Mouse (Mus musculus): ENCODE data around the gene Pnck. TPM values are rescaled to one million over a fixed set of nuclear protein-coding genes. Genes with fewer than 3 reads are reported as not detected.

Gene Pnck
- polyA plus RNA-seq, 2 experiments = 20.9 to 27.4 TPM

DNA sequence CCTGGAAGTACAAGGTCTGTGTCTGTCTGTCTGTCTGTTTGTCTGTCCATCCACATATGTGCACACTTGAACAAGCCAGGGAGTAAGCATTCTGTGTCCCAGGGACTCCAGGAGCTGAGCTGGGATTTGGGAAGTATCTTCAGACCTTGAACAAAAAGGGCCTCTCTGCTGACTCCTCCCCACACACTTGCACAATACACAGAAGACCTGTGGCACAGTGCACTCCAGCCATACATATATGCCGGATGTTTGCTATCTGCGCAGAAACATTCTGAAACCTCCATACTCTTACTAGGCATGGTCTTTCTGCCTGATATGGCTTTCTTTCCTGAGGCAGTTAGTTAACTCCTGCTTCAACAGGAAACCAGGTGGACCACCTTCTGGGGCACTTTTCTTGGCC, 40.0 kb downstream of the Pnck start:
- H3K27me3 ChIP-seq (ENCODE audit: control insufficient read depth, insufficient read depth, low read length) = no peaks in the 10 kb centered on the region
- H3K4me1 ChIP-seq (ENCODE audit: control insufficient read depth, insufficient read depth, low read length) = no peaks in the 10 kb centered on the region
- WGBS = 83% methylated on average over 2 of the region's 2 CpGs
- no peaks in the 10 kb centered on the region for H3K36me3 ChIP-seq (ENCODE audit: control insufficient read depth, insufficient read depth, low read length)
- ATAC-seq (ENCODE audit: low FRiP score, low read depth) (no peak), DNase-seq (ENCODE audit: low spot score) (no peak)
- H3K9ac ChIP-seq (ENCODE audit: low read depth, low read length, severe bottlenecking) = no peak overlapping the region
- no peaks in the 10 kb centered on the region for H3K9me3 ChIP-seq (ENCODE audit: control insufficient read depth, low read length)
- no peak overlapping the region for H3K4me2 ChIP-seq (replicated peaks; ENCODE audit: low read depth, low read length, severe bottlenecking)
- no peak for TF ChIP-seq POLR2A (IDR thresholded peaks at IDR 0.05; ENCODE audit: borderline replicate concordance, extremely low read depth, insufficient read depth, insufficient read length)
- no peak overlapping the region for H3K27ac ChIP-seq (replicated peaks; ENCODE audit: low read depth, low read length)
- H3K4me3 ChIP-seq (replicated peaks; ENCODE audit: low read length) = no peak overlapping the region

- Histone ChIP-seq H3K27me3 (ENCODE audit: control insufficient read depth, insufficient read depth, low read length) (no peaks in the 10 kb centered on the region), H3K4me3 (replicated peaks; ENCODE audit: low read length) (no peak overlapping the region), H3K9me3 (ENCODE audit: control insufficient read depth, low read length) (no peaks in the 10 kb centered on the region), H3K4me2 (replicated peaks; ENCODE audit: low read depth, low read length, severe bottlenecking) (no peak overlapping the region), H3K36me3 (ENCODE audit: control insufficient read depth, insufficient read depth, low read length) (no peaks in the 10 kb centered on the region), H3K4me1 (ENCODE audit: control insufficient read depth, insufficient read depth, low read length) (no peaks in the 10 kb centered on the region), H3K27ac (replicated peaks; ENCODE audit: low read depth, low read length) (no peak overlapping the region), H3K9ac (ENCODE audit: low read depth, low read length, severe bottlenecking) (no peak overlapping the region)
- DNase-seq (ENCODE audit: low spot score) (no peak), ATAC-seq (ENCODE audit: low FRiP score, low read depth) (no peak)
- no peak for TF ChIP-seq POLR2A (IDR thresholded peaks at IDR 0.05; ENCODE audit: borderline replicate concordance, extremely low read depth, insufficient read depth, insufficient read length)
Observed at GRCm38 (mm10) chrX:73619401-73619800, 40.5 kb downstream of the Pnck start.

DNA sequence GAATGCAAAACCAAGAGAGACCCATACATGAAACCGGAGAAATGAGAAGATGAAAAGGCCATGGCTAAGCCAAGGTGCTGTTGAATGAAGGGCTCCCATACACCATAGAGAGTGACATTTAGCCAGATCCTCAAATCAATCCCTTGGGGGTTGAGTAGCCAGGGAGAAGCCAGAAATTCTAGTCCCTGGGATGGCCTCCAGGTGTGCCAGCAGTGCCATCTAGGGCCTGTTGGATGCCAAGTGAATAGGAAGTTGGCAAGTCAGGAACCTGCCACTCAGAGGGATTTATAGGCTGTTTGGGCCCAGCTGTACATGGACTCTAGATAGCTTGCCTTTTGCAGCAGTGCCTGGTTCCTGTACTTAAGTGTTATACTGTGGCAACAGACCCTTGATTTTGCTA, 44.0 kb downstream of the Pnck start:
- DNase-seq (ENCODE audit: low spot score) (no peak), ATAC-seq (ENCODE audit: low FRiP score, low read depth) (no peak)
- no peaks in the 10 kb centered on the region for H3K4me1 ChIP-seq (ENCODE audit: control insufficient read depth, insufficient read depth, low read length)
- H3K27me3 ChIP-seq (ENCODE audit: control insufficient read depth, insufficient read depth, low read length) = no peaks in the 10 kb centered on the region
- no peak overlapping the region for H3K27ac ChIP-seq (replicated peaks; ENCODE audit: low read depth, low read length)
- WGBS = 93% methylated on average over 1 of the region's 1 CpGs
- no peak overlapping the region for H3K4me3 ChIP-seq (replicated peaks; ENCODE audit: low read length)
- TF ChIP-seq POLR2A (IDR thresholded peaks at IDR 0.05; ENCODE audit: borderline replicate concordance, extremely low read depth, insufficient read depth, insufficient read length) = no peak
- H3K9me3 ChIP-seq (ENCODE audit: control insufficient read depth, low read length) = no peaks in the 10 kb centered on the region
- H3K9ac ChIP-seq (ENCODE audit: low read depth, low read length, severe bottlenecking) = no peak overlapping the region
- no peaks in the 10 kb centered on the region for H3K36me3 ChIP-seq (ENCODE audit: control insufficient read depth, insufficient read depth, low read length)
- no peak overlapping the region for H3K4me2 ChIP-seq (replicated peaks; ENCODE audit: low read depth, low read length, severe bottlenecking)

DNA sequence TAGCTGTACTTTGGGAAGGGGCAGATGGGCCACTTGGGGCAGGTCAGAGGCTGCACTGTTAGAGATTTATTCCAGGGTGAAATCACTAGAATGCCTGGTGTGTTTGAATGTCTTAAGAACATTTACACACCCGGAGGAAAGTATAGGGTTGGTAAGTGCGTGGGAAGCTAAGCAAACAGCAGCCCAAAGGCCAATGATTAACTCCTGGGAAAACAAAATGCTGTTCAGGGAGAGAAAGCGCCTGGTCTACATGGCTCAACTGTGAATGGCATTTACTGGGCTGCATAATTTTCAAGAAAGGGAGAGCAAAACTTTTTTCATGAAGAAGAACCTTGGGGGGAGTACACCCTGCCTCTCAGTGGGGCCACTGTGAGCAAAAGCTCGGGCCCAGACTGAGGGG, 46.3 kb downstream of the Pnck start:
- H3K4me3 ChIP-seq (replicated peaks; ENCODE audit: low read length) = no peak overlapping the region
- H3K36me3 ChIP-seq (ENCODE audit: control insufficient read depth, insufficient read depth, low read length) = no peaks in the 10 kb centered on the region
- H3K27ac ChIP-seq (replicated peaks; ENCODE audit: low read depth, low read length) = no peak overlapping the region
- TF ChIP-seq POLR2A (IDR thresholded peaks at IDR 0.05; ENCODE audit: borderline replicate concordance, extremely low read depth, insufficient read depth, insufficient read length) = no peak
- H3K9ac ChIP-seq (ENCODE audit: low read depth, low read length, severe bottlenecking) = no peak overlapping the region
- no peaks in the 10 kb centered on the region for H3K4me1 ChIP-seq (ENCODE audit: control insufficient read depth, insufficient read depth, low read length)
- H3K9me3 ChIP-seq (ENCODE audit: control insufficient read depth, low read length) = no peaks in the 10 kb centered on the region
- ATAC-seq (ENCODE audit: low FRiP score, low read depth) (no peak), DNase-seq (ENCODE audit: low spot score) (no peak)
- H3K27me3 ChIP-seq (ENCODE audit: control insufficient read depth, insufficient read depth, low read length) = no peaks in the 10 kb centered on the region
- 76% methylated on average over 4 of the region's 4 CpGs for WGBS
- H3K4me2 ChIP-seq (replicated peaks; ENCODE audit: low read depth, low read length, severe bottlenecking) = no peak overlapping the region

Other genes starting within 250 kb of the Pnck start
- gene Zfp92, start 249.0 kb downstream of the Pnck start, polyA plus RNA-seq (2012; rRNA removed) = 0.35 and 0.49 TPM in 2 replicates
- 0.12 and 0.25 TPM in 2 replicates for gene Zfp92, start 249.0 kb downstream of the Pnck start, polyA plus RNA-seq (2014; fragmentation: Nextera tagmentation; extraction: Ambion mirVana)
- 0.83 and 0.87 TPM in 2 replicates for gene Trex2, start 224.8 kb downstream of the Pnck start, polyA plus RNA-seq (2012; rRNA removed)
- 0.93 and 0.99 TPM in 2 replicates for gene Trex2, start 224.8 kb downstream of the Pnck start, polyA plus RNA-seq (2014; fragmentation: Nextera tagmentation; extraction: Ambion mirVana)
- 39.6 and 48.7 TPM in 2 replicates for gene Haus7, start 201.1 kb downstream of the Pnck start, polyA plus RNA-seq (2012; rRNA removed)
- gene Haus7, start 201.1 kb downstream of the Pnck start, polyA plus RNA-seq (2014; fragmentation: Nextera tagmentation; extraction: Ambion mirVana) = 56.1 and 61.6 TPM in 2 replicates
- 399 and 527 TPM in 2 replicates for gene Bgn, start 176.5 kb downstream of the Pnck start, polyA plus RNA-seq (2012; rRNA removed)
- gene Bgn, start 176.5 kb downstream of the Pnck start, polyA plus RNA-seq (2014; fragmentation: Nextera tagmentation; extraction: Ambion mirVana) = 223 and 226 TPM in 2 replicates
- gene Atp2b3, start 157.0 kb downstream of the Pnck start, polyA plus RNA-seq (2012; rRNA removed) = 0.77 and 0.79 TPM in 2 replicates
- 0.64 and 0.65 TPM in 2 replicates for gene Atp2b3, start 157.0 kb downstream of the Pnck start, polyA plus RNA-seq (2014; fragmentation: Nextera tagmentation; extraction: Ambion mirVana)
- 10.9 and 13.9 TPM in 2 replicates for gene Dusp9, start 20.7 kb downstream of the Pnck start, polyA plus RNA-seq (2012; rRNA removed)
- gene Dusp9, start 20.7 kb downstream of the Pnck start, polyA plus RNA-seq (2014; fragmentation: Nextera tagmentation; extraction: Ambion mirVana) = 2.4 and 5.0 TPM in 2 replicates
- gene Slc6a8, start 13.0 kb upstream of the Pnck start, polyA plus RNA-seq (2012; rRNA removed) = 71.9 and 98.9 TPM in 2 replicates
- gene Slc6a8, start 13.0 kb upstream of the Pnck start, polyA plus RNA-seq (2014; fragmentation: Nextera tagmentation; extraction: Ambion mirVana) = 11.9 and 12.5 TPM in 2 replicates
- gene Bcap31, start 56.1 kb upstream of the Pnck start, polyA plus RNA-seq (2012; rRNA removed) = 82.5 and 97.4 TPM in 2 replicates
- gene Bcap31, start 56.1 kb upstream of the Pnck start, polyA plus RNA-seq (2014; fragmentation: Nextera tagmentation; extraction: Ambion mirVana) = 235 and 239 TPM in 2 replicates
- 20.2 and 25.3 TPM in 2 replicates for gene Abcd1, start 56.5 kb upstream of the Pnck start, polyA plus RNA-seq (2012; rRNA removed)
- gene Abcd1, start 56.5 kb upstream of the Pnck start, polyA plus RNA-seq (2014; fragmentation: Nextera tagmentation; extraction: Ambion mirVana) = 15.2 and 16.8 TPM in 2 replicates
- 1.9 and 2.7 TPM in 2 replicates for gene Plxnb3, start 97.0 kb upstream of the Pnck start, polyA plus RNA-seq (2012; rRNA removed)
- gene Plxnb3, start 97.0 kb upstream of the Pnck start, polyA plus RNA-seq (2014; fragmentation: Nextera tagmentation; extraction: Ambion mirVana) = 0.62 and 0.82 TPM in 2 replicates
- 46.4 and 48.0 TPM in 2 replicates for gene Srpk3, start 114.3 kb upstream of the Pnck start, polyA plus RNA-seq (2012; rRNA removed)
- gene Srpk3, start 114.3 kb upstream of the Pnck start, polyA plus RNA-seq (2014; fragmentation: Nextera tagmentation; extraction: Ambion mirVana) = 22.2 and 31.0 TPM in 2 replicates
- 366 and 388 TPM in 2 replicates for gene Idh3g, start 126.8 kb upstream of the Pnck start, polyA plus RNA-seq (2012; rRNA removed)
- 217 and 220 TPM in 2 replicates for gene Idh3g, start 126.8 kb upstream of the Pnck start, polyA plus RNA-seq (2014; fragmentation: Nextera tagmentation; extraction: Ambion mirVana)
- 284 and 305 TPM in 2 replicates for gene Ssr4, start 126.9 kb upstream of the Pnck start, polyA plus RNA-seq (2012; rRNA removed)
- gene Ssr4, start 126.9 kb upstream of the Pnck start, polyA plus RNA-seq (2014; fragmentation: Nextera tagmentation; extraction: Ambion mirVana) = 254 and 292 TPM in 2 replicates
- 20.9 and 22.0 TPM in 2 replicates for gene Pdzd4, start 164.9 kb upstream of the Pnck start, polyA plus RNA-seq (2012; rRNA removed)
- gene Pdzd4, start 164.9 kb upstream of the Pnck start, polyA plus RNA-seq (2014; fragmentation: Nextera tagmentation; extraction: Ambion mirVana) = 1.4 and 1.5 TPM in 2 replicates
- gene Avpr2, start 232.0 kb upstream of the Pnck start, polyA plus RNA-seq (2012; rRNA removed) = 0.03 TPM in 1 of 2 replicates, not detected in the other
- gene Avpr2, start 232.0 kb upstream of the Pnck start, polyA plus RNA-seq (2014; fragmentation: Nextera tagmentation; extraction: Ambion mirVana) = 0.10 TPM in 1 of 2 replicates, not detected in the other
- gene L1cam, start 236.0 kb upstream of the Pnck start, polyA plus RNA-seq (2012; rRNA removed) = 7.8 and 8.6 TPM in 2 replicates
- gene L1cam, start 236.0 kb upstream of the Pnck start, polyA plus RNA-seq (2014; fragmentation: Nextera tagmentation; extraction: Ambion mirVana) = 2.9 and 4.6 TPM in 2 replicates